In the genomic region with DNA sequence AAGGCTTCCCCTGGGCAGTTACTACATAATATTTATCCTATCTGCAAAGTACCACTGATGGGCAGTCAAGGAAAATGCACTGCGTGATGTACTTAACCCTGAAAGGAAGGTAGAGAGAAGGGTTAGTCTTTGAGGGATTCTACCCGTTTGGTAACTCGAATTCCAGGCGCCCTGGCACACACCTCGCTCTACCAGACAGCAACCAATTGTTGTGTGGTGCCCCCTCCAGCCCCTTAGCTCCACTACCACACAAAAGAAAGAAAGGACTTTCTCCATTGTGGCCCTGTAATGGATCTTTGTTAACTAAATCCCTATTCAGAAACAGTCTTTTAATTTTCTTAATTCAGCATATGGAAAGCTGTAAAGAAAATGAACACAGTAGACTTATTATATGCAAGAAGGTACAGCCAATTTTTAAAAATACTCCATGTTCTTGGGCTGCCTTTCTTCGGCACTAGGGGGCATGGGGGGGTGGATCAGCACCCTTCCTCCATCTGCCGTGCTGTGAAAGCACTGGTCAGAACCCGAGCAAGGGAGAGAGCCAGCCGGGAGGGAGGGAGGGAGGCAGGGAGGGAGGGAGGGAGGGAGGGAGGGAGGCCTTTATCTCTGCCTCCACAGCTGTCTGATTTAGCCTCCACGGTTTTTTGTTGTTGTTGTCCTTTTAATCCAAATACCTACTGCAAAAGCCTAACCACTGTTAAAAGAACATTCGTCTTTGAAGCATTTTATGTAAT, we compare ENCODE assay signal across 8 mouse cellular contexts. TPM values are rescaled to one million over a fixed set of nuclear protein-coding genes. Genes with fewer than 3 reads are reported as not detected.
DNase-seq lines count a peak whose midpoint lies in the region; ATAC-seq lines count a peak whose summit lies in the region.

No protein-coding gene starts in this region.

- ATAC-seq in forebrain, embryonic 13.5 days, result peak; percentile 41
- ATAC-seq in megakaryocyte progenitor cell, adult 5-6 weeks (replicated peaks; ENCODE audit: poor library complexity), result peak; percentile 52

- intact Hi-C loops in left cerebral cortex, postnatal 4 days (cut with DNase I), result loop anchor here (5.0 kb wide), 1 partner anchor 33 kb away; no protein-coding TSS in a partner anchor

- under 1% methylated on average over 9 of the region's 11 CpGs for WGBS in forebrain, embryonic 13.5 days

- no peaks in the 10 kb centered on the region for H3K9me3 ChIP-seq in forebrain, embryonic 13.5 days (replicated peaks)

- DNase-seq in Muller cell, postnatal 12 days (ENCODE audit: inconsistent ontology term), result peak; percentile 80
- peak; percentile 71 for DNase-seq in cerebellum, adult 11-12 months
- DNase-seq in heart, postnatal 4 days, result peak; percentile 66
- peak; percentile 76 for DNase-seq in left cerebral cortex, postnatal 4 days
- DNase-seq in right cerebral cortex, postnatal 25 days, result peak; percentile 43
- no peak for DNase-seq in yolk sac, embryonic 10.5 days (ENCODE audit: low spot score)

- H3K9ac ChIP-seq in forebrain, embryonic 13.5 days, result peak overlapping the region; percentile 97

- H3K4me3 ChIP-seq in forebrain, embryonic 13.5 days, result peak overlapping the region; percentile 85

- peak overlapping the region; percentile 92 for H3K4me2 ChIP-seq in forebrain, embryonic 13.5 days

- H3K27me3 ChIP-seq in forebrain, embryonic 13.5 days, result no peaks in the 10 kb centered on the region

- H3K4me1 ChIP-seq in forebrain, embryonic 13.5 days, result peaks cover 56% of the 10 kb centered on the region

- peaks cover 6% of the 10 kb centered on the region; the same call in 1 of the 2 replicates for H3K36me3 ChIP-seq in forebrain, embryonic 13.5 days (ENCODE audit: poor library complexity, severe bottlenecking)

- peak overlapping the region; percentile 98 for H3K27ac ChIP-seq in forebrain, embryonic 13.5 days

RNA-seq across cellular contexts. Expression of gene Spen, which starts 3.3 kb away (rescaled TPM):
- 16.7 and 17.1 TPM in 2 replicates for polyA plus RNA-seq in forebrain, embryonic 13.5 days (2015; fragmentation: Nextera tagmentation; extraction: Ambion mirVana)
- 10 to 100 TPM; 33.7 to 34.9 TPM for total RNA-seq in heart, postnatal 4 days (2021)
- total RNA-seq in left cerebral cortex, postnatal 4 days (2021), result 10 to 100 TPM; 80.6 to 86.1 TPM
- 28.4 and 35.6 TPM in 2 replicates for total RNA-seq in megakaryocyte progenitor cell, adult 5-6 weeks (2015)
- total RNA-seq in megakaryocyte progenitor cell, adult 5-6 weeks (2017), result 22.8 and 29.0 TPM in 2 replicates
